Mouse (Mus musculus): ENCODE results near the gene Plscr1. TPM values are rescaled to one million over a fixed set of nuclear protein-coding genes. Genes with fewer than 3 reads are reported as not detected.

The Plscr1 gene
- 37.8 and 38.7 TPM in 2 replicates for polyA plus RNA-seq (2016; fragmentation: Nextera tagmentation; extraction: Ambion mirVana)

GRCm38 (mm10) chr9:92249447-92249852 lies at the start of gene Plscr1:
Plscr1 (plus strand) TSS chr9:92249750.
- WGBS: 51% methylated on average over 7 of the region's 7 CpGs
- DNase-seq (ENCODE audit: low spot score): no peak

DNA sequence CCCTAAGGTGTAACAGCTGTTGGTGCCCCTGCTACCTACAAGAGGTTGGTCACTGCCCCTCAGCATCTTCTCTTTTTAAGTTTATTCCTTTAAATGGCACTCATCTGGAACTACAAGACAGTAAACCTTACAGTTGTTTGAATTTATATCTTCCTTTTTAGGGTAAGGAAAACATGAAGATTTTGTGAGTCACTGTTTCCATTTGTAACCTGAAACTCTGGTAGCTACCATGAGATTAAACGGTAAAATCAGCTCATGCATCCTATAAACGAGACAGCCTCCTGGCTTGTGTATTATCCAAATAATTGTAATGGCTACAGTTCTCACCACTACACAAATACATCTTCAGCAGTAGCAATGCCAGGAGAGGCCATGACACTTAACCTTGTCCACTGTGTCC lies 45.2 kb upstream of the Plscr1 start:
- Histone ChIP-seq H3K36me3 (no peaks in the 10 kb centered on the region), H3K27me3 (ENCODE audit: insufficient read depth, poor library complexity, severe bottlenecking) (no peaks in the 10 kb centered on the region), H3K4me3 (no peak overlapping the region), H3K4me1 (no peaks in the 10 kb centered on the region), H3K9me3 (no peaks in the 10 kb centered on the region), H3K27ac (no peak overlapping the region)
- DNase-seq (ENCODE audit: low spot score): no peak
- 55% methylated on average over 2 of the region's 2 CpGs for WGBS

More at GRCm38 (mm10) chr9:92249447-92249852, at the start of gene Plscr1:
- H3K9me3 ChIP-seq: no peaks in the 10 kb centered on the region
- H3K36me3 ChIP-seq: no peaks in the 10 kb centered on the region
- peak within 1 kb of the TSS; percentile 73 for H3K4me3 ChIP-seq
- peak within 1 kb of the TSS; percentile 96 for H3K27ac ChIP-seq
- peaks cover 7% of the 10 kb centered on the region for H3K4me1 ChIP-seq
- no peaks in the 10 kb centered on the region for H3K27me3 ChIP-seq (ENCODE audit: insufficient read depth, poor library complexity, severe bottlenecking)

DNA sequence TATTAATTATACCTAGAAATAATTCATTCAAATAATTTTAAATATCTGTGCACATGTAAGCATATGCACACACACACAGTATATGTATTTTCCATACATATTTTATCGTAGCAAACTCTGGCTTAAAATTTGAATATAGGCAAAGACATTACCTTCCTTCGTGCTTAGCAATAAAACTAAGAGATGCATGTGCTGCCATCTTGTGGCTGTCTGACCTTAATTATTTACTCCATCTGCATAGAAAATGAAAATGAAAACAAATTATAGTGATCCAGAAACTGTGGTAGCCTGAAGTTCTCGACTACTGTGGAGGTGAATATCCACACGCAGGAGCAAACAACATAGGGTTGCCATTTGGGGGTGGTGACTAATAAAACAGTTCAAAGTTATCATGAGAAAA lies 42.2 kb upstream of the Plscr1 start:
- H3K4me1 ChIP-seq: no peaks in the 10 kb centered on the region
- H3K36me3 ChIP-seq: no peaks in the 10 kb centered on the region
- no peak overlapping the region for H3K27ac ChIP-seq
- H3K4me3 ChIP-seq: no peak overlapping the region
- no peaks in the 10 kb centered on the region for H3K9me3 ChIP-seq
- 51% methylated on average over 4 of the region's 4 CpGs for WGBS
- H3K27me3 ChIP-seq (ENCODE audit: insufficient read depth, poor library complexity, severe bottlenecking): no peaks in the 10 kb centered on the region
- no peak for DNase-seq (ENCODE audit: low spot score)

- Histone ChIP-seq H3K4me3 (no peak overlapping the region), H3K27ac (no peak overlapping the region), H3K4me1 (no peaks in the 10 kb centered on the region), H3K27me3 (ENCODE audit: insufficient read depth, poor library complexity, severe bottlenecking) (no peaks in the 10 kb centered on the region), H3K9me3 (no peaks in the 10 kb centered on the region), H3K36me3 (no peaks in the 10 kb centered on the region)
- no peak for DNase-seq (ENCODE audit: low spot score)
- WGBS: 75% methylated on average over 8 of the region's 8 CpGs
Observed at GRCm38 (mm10) chr9:92207757-92208156, 41.8 kb upstream of the Plscr1 start.

- H3K4me1 ChIP-seq: no peaks in the 10 kb centered on the region
- 78% methylated on average over 3 of the region's 3 CpGs for WGBS
- H3K27ac ChIP-seq: no peak overlapping the region
- no peaks in the 10 kb centered on the region for H3K36me3 ChIP-seq
- no peak for DNase-seq (ENCODE audit: low spot score)
- no peaks in the 10 kb centered on the region for H3K9me3 ChIP-seq
- H3K4me3 ChIP-seq: no peak overlapping the region
- no peaks in the 10 kb centered on the region for H3K27me3 ChIP-seq (ENCODE audit: insufficient read depth, poor library complexity, severe bottlenecking)
Observed at GRCm38 (mm10) chr9:92209850-92210249, 39.7 kb upstream of the Plscr1 start.

DNA sequence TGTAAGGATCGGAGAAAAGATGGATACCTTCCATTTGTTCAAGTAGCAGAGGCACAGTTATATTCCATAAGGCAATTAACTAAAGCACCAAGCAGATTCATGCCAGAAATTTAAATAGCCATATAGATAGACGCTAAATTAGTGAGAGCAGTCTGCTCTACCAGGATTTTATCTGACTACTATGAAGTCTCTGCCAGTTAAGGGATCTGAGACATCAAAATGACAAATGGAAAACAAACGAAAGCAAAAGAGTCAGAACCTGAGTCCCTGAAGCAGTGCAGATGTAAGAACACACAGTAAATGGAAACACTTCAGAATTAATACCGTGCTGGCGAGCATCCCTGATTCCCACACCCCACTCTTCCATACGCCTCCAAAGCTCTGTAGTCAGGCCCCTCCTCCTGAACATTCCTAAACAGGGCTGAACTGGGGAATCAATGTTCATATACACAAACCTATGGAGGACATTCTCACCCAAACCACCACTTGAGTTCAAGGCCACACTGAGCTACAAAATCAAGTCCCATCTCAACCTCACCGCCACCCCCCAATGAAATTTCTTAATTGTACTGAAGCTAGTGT lies 39.1 kb upstream of the Plscr1 start:
- 84% methylated on average over 7 of the region's 7 CpGs for WGBS
- DNase-seq (ENCODE audit: low spot score): no peak
- Histone ChIP-seq H3K4me3 (no peak overlapping the region), H3K36me3 (no peaks in the 10 kb centered on the region), H3K27ac (no peak overlapping the region), H3K27me3 (ENCODE audit: insufficient read depth, poor library complexity, severe bottlenecking) (no peaks in the 10 kb centered on the region), H3K9me3 (no peaks in the 10 kb centered on the region), H3K4me1 (no peaks in the 10 kb centered on the region)

DNA sequence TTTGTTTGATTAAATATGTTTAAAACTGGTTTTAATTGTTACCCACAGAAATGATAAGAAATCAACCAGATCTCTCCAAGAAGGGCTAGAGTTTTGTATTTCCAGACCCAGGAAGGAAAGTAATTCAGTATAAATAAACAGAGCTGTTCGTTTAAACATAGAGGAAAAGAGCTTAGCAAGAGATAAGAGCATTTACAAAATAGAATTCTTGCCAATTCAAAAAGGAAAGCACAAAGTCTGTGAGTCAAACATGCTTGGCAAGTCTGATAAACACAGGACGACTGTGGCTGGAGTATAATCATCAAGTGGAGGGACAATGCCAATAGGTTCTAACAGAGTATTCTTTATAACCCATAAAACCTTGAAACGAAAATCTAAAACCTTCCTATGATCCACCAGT lies 38.5 kb upstream of the Plscr1 start:
- Histone ChIP-seq H3K27me3 (ENCODE audit: insufficient read depth, poor library complexity, severe bottlenecking) (no peaks in the 10 kb centered on the region), H3K4me1 (no peaks in the 10 kb centered on the region), H3K36me3 (no peaks in the 10 kb centered on the region), H3K4me3 (no peak overlapping the region), H3K9me3 (no peaks in the 10 kb centered on the region), H3K27ac (no peak overlapping the region)
- 46% methylated on average over 3 of the region's 3 CpGs for WGBS
- no peak for DNase-seq (ENCODE audit: low spot score)

DNA sequence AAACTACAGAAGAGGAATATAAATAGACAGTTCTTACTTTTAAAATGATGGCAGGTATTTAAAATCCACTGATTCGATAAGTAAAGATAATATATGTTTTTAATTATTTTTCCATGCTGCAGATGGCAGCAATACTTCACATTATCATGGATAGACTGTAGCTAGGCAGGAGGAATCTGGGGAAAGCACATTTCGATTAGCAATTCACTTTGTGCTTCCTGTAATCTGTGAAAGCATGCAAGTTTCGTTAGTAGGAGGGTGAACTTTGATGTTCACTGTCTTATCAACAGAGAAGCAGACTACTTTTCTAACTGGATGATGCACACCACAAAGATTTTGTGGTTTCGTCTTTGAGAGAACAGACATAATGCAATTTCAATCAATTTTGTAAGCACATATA lies 32.1 kb upstream of the Plscr1 start:
- no peaks in the 10 kb centered on the region for H3K36me3 ChIP-seq
- H3K27me3 ChIP-seq (ENCODE audit: insufficient read depth, poor library complexity, severe bottlenecking): no peaks in the 10 kb centered on the region
- no peaks in the 10 kb centered on the region for H3K4me1 ChIP-seq
- no peak overlapping the region for H3K4me3 ChIP-seq
- 64% methylated on average over 4 of the region's 4 CpGs for WGBS
- no peak overlapping the region for H3K27ac ChIP-seq
- H3K9me3 ChIP-seq: no peaks in the 10 kb centered on the region
- DNase-seq (ENCODE audit: low spot score): no peak

DNA sequence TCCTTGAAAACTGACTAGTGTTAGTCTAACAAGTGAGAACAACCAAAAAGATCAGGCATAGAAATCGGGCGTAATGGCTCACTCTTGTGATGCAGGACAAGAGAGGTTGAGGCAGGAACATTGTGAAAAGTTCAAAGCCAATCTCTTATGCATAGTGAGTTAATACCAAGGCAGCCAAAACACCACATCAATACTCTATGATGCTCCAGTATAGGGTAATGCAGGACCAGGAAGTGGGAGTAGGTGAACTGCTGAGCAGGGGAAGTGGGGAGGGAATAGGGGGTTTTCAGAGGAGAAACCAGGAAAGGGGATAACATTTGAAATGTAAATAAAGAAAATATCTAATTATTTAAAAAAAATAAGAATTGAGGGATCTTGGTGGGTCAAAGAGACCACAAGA lies 31.7 kb upstream of the Plscr1 start:
- no peaks in the 10 kb centered on the region for H3K9me3 ChIP-seq
- DNase-seq (ENCODE audit: low spot score): no peak
- H3K36me3 ChIP-seq: no peaks in the 10 kb centered on the region
- H3K27ac ChIP-seq: no peak overlapping the region
- no peaks in the 10 kb centered on the region for H3K4me1 ChIP-seq
- 82% methylated on average over 2 of the region's 2 CpGs for WGBS
- H3K4me3 ChIP-seq: no peak overlapping the region
- no peaks in the 10 kb centered on the region for H3K27me3 ChIP-seq (ENCODE audit: insufficient read depth, poor library complexity, severe bottlenecking)

GRCm38 (mm10) chr9:92220151-92220550 lies 29.4 kb upstream of the Plscr1 start:
- 69% methylated on average over 3 of the region's 3 CpGs for WGBS
- no peak overlapping the region for H3K4me3 ChIP-seq

DNA sequence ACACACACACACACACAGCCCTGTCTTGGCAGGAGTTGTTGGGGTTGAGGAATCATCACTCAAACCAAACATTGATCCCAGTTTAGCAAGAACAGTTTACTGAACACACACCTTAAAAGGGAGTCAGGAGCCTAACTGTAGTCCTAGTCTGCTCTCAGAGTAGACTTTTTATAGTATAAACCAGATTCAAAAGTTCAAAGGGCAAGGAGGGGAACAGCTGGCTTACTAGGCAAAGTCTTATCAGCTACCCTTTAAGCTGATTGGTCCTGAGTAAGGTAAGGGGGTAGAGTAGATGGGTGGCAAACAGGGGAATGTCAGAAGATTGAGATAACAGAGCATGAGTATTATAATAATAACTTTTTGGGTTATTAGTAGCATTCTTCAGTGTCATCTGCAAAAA lies 28.1 kb upstream of the Plscr1 start:
- H3K4me1 ChIP-seq: no peaks in the 10 kb centered on the region
- no peak for DNase-seq (ENCODE audit: low spot score)
- no peaks in the 10 kb centered on the region for H3K27me3 ChIP-seq (ENCODE audit: insufficient read depth, poor library complexity, severe bottlenecking)
- H3K9me3 ChIP-seq: no peaks in the 10 kb centered on the region
- H3K4me3 ChIP-seq: no peak overlapping the region
- H3K36me3 ChIP-seq: no peaks in the 10 kb centered on the region
- no peak overlapping the region for H3K27ac ChIP-seq

More at GRCm38 (mm10) chr9:92220151-92220550, 29.4 kb upstream of the Plscr1 start:
- Histone ChIP-seq H3K4me1 (no peaks in the 10 kb centered on the region), H3K27ac (no peak overlapping the region), H3K27me3 (ENCODE audit: insufficient read depth, poor library complexity, severe bottlenecking) (no peaks in the 10 kb centered on the region), H3K36me3 (no peaks in the 10 kb centered on the region), H3K9me3 (no peaks in the 10 kb centered on the region)
- DNase-seq (ENCODE audit: low spot score): no peak

DNA sequence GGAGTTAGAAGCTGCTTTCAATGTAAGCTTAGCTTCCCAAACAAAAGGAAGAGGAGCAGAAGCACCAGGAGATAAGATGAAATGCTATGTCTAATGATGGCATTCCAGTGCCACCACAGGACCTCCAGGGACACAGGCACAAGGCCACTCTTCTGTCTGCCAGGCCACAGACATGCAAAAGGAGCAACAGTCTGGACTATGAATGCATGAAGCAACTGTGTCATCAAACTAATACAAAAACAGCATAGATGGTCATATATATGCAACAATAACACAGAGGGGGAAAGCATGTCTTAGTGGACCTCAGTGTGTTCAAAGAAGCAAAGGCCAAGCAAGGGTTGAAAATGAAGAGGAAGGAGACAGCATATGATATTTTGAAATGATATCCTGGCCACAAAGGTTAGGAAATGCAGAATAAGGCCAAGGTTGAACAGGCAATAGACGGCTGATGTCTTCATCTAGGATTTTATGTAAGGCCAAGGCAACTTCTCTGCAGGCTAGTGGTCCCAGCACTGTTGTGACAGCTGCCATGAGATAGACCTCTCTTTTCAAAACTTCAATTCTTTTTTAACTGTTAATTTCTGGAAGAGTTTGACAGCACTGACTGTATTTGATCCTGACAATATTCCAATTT lies 24.8 kb upstream of the Plscr1 start:
- Histone ChIP-seq H3K9me3 (no peaks in the 10 kb centered on the region), H3K27me3 (ENCODE audit: insufficient read depth, poor library complexity, severe bottlenecking) (no peaks in the 10 kb centered on the region), H3K4me1 (no peaks in the 10 kb centered on the region), H3K4me3 (no peak overlapping the region), H3K36me3 (no peaks in the 10 kb centered on the region), H3K27ac (no peak overlapping the region)
- DNase-seq (ENCODE audit: low spot score): no peak
- 93% methylated on average over 1 of the region's 1 CpGs for WGBS

DNA sequence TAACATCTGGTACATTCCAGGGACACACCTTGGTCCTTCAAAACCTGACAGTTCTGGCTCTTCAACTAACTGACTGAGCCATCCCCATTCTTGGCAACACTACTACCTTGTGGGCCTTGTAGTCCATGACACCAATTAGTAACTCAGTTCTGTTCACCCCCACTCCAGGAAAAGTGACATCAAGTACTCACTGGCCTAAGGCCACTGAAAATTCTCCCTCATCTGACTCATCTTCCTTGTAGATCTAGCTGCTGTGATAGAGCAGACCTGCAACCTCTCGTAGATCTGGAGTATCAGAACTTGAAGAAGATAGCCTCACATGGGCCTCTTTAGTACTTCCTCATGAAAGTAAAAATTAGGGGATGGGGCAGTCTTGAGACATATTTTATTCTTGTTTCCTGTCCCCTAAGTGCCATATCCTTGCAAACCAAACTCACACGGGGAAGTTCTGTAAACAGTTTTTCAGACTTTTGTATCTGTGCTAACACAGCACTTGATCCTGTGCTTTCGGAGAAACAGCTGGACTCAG lies 23.4 kb upstream of the Plscr1 start:
- Histone ChIP-seq H3K9me3 (no peaks in the 10 kb centered on the region), H3K27me3 (ENCODE audit: insufficient read depth, poor library complexity, severe bottlenecking) (no peaks in the 10 kb centered on the region), H3K4me1 (peaks cover 5% of the 10 kb centered on the region; the same call in 1 of the 2 replicates), H3K27ac (no peak overlapping the region), H3K36me3 (no peaks in the 10 kb centered on the region), H3K4me3 (no peak overlapping the region)
- no peak for DNase-seq (ENCODE audit: low spot score)
- 85% methylated on average over 3 of the region's 3 CpGs for WGBS
